Mouse (Mus musculus): ENCODE results near the gene Mbnl2.

Gene Mbnl2

GRCm38 (mm10) chr14:120275246-120276238 lies at the start of gene Mbnl2:
Gene Mbnl2, plus strand, starts transcription at chr14:120275669.
- DNase-seq (ENCODE audit: low read depth, low spot score), result peak; percentile 95

GRCm38 (mm10) chr14:120232076-120232496 lies 43.4 kb upstream of the Mbnl2 start:
- DNase-seq (ENCODE audit: low read depth, low spot score), result no peak

GRCm38 (mm10) chr14:120235610-120236009 lies 39.9 kb upstream of the Mbnl2 start:
- no peak for DNase-seq (ENCODE audit: low read depth, low spot score)

- DNase-seq (ENCODE audit: low read depth, low spot score), result no peak
Observed at GRCm38 (mm10) chr14:120238501-120238900, 37.0 kb upstream of the Mbnl2 start.

- DNase-seq (ENCODE audit: low read depth, low spot score), result no peak
Observed at GRCm38 (mm10) chr14:120240209-120240608, 35.3 kb upstream of the Mbnl2 start.

- no peak for DNase-seq (ENCODE audit: low read depth, low spot score)
Observed at GRCm38 (mm10) chr14:120242711-120243110, 32.8 kb upstream of the Mbnl2 start.

- DNase-seq (ENCODE audit: low read depth, low spot score), result no peak
Observed at GRCm38 (mm10) chr14:120245081-120245705, 30.3 kb upstream of the Mbnl2 start.

GRCm38 (mm10) chr14:120253331-120253730 lies 22.1 kb upstream of the Mbnl2 start:
- DNase-seq (ENCODE audit: low read depth, low spot score), result no peak

GRCm38 (mm10) chr14:120256146-120256545 lies 19.3 kb upstream of the Mbnl2 start:
- no peak for DNase-seq (ENCODE audit: low read depth, low spot score)

GRCm38 (mm10) chr14:120256623-120257384 lies 18.7 kb upstream of the Mbnl2 start:
- no peak for DNase-seq (ENCODE audit: low read depth, low spot score)

GRCm38 (mm10) chr14:120257483-120257882 lies 18.0 kb upstream of the Mbnl2 start:
- no peak for DNase-seq (ENCODE audit: low read depth, low spot score)

- DNase-seq (ENCODE audit: low read depth, low spot score), result no peak
Observed at GRCm38 (mm10) chr14:120259426-120259825, 16.0 kb upstream of the Mbnl2 start.

- DNase-seq (ENCODE audit: low read depth, low spot score), result no peak
Observed at GRCm38 (mm10) chr14:120261606-120262005, 13.9 kb upstream of the Mbnl2 start.

GRCm38 (mm10) chr14:120262660-120263379 lies 12.6 kb upstream of the Mbnl2 start:
- no peak for DNase-seq (ENCODE audit: low read depth, low spot score)

- DNase-seq (ENCODE audit: low read depth, low spot score), result peak; percentile 37
Observed at GRCm38 (mm10) chr14:120263380-120264135, 11.9 kb upstream of the Mbnl2 start.

GRCm38 (mm10) chr14:120265886-120266285 lies 9.6 kb upstream of the Mbnl2 start:
- no peak for DNase-seq (ENCODE audit: low read depth, low spot score)

GRCm38 (mm10) chr14:120267130-120267529 lies 8.3 kb upstream of the Mbnl2 start:
- no peak for DNase-seq (ENCODE audit: low read depth, low spot score)

GRCm38 (mm10) chr14:120270031-120270430 lies 5.4 kb upstream of the Mbnl2 start:
- DNase-seq (ENCODE audit: low read depth, low spot score), result no peak

GRCm38 (mm10) chr14:120270633-120271032 lies 4.8 kb upstream of the Mbnl2 start:
- DNase-seq (ENCODE audit: low read depth, low spot score), result no peak

- no peak for DNase-seq (ENCODE audit: low read depth, low spot score)
Observed at GRCm38 (mm10) chr14:120271096-120271495, 4.4 kb upstream of the Mbnl2 start.

Measured in 3T3-L1 (cell line).